Mouse (Mus musculus) stomach, postnatal 0 days (tissue): ENCODE results near the gene Haus7.

Experiments
- CTCF ChIP-seq: IDR thresholded peaks from 2 replicates; pipeline ENCODE4 v1.5.1; 2016; ENCODE audit warnings: antibody characterized with exemption, low read depth, mild to moderate bottlenecking, moderate library complexity
- EP300 ChIP-seq: optimal IDR thresholded peaks from 2 replicates; pipeline ENCODE3; 2016; ENCODE audit warnings: antibody characterized with exemption

GRCm38 (mm10) chrX:73468330-73468729 is 9.5 kb upstream of the Haus7 start:
- no peak for TF ChIP-seq CTCF
- TF ChIP-seq EP300: no peak
